Mouse (Mus musculus): Measurements from ENCODE around the gene Gm20388.

DNA sequence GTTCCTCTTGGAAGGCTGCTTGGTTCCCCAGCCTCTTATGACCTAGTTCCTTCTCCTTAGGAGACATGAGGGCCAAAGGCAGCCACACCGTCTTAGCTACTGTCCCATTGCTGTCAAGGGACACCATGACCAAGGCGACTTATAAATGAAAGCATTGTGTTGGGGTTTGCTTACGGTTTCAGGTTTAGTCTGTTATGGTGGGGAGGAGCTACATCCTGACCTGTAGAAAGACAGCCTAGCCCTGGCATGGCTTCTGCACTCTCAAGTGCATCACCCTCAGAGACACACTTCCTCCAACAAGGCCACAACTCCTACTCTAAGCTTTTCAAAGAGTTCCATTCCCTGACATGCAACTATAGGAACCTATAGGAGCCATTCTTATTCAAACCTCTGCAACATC, 2794.0 kb downstream of the Gm20388 start:
- TF ChIP-seq CTCF (IDR thresholded peaks at IDR 0.05; ENCODE audit: low read depth) (no peak), EP300 (IDR thresholded peaks at IDR 0.05; ENCODE audit: low read depth) (no peak)

Measured in liver, embryonic 14.5 days (tissue).